Mouse (Mus musculus) left cerebral cortex, adult 9 months (tissue): ENCODE measurements at regions not wholly inside any gene's neighbourhood (a gene's known extent, or its start where the extent isn't known, plus 50 kb on each side); places are given as distances from the start of the nearest gene placed in this dataset.

Experiments
- DNase-seq, 2 experiments: peaks; one replicate each; pipeline ENCODE4 v3.0.0; 2022; ENCODE audit warnings: low spot score in 2 of 2

GRCm38 (mm10) chrX:167152611-167153010 is 56.5 kb downstream of the Tmsb4x start:
- DNase-seq: peak in 1 of 2 experiments; percentile 41

- DNase-seq: no peak
Observed at GRCm38 (mm10) chrX:167151341-167151740, 57.8 kb downstream of the Tmsb4x start.

GRCm38 (mm10) chrX:167149400-167149799 is 59.7 kb downstream of the Tmsb4x start:
- DNase-seq: peak in 1 of 2 experiments; percentile 21

GRCm38 (mm10) chrX:167146513-167147360 is 62.4 kb downstream of the Tmsb4x start:
- DNase-seq: peak in 1 of 2 experiments; percentile 65

- DNase-seq: no peak
Observed at GRCm38 (mm10) chrX:167145508-167146182, 63.5 kb downstream of the Tmsb4x start.

GRCm38 (mm10) chrX:167139110-167139509 is 70.0 kb downstream of the Tmsb4x start:
- no peak for DNase-seq

GRCm38 (mm10) chrX:167134250-167134649 is 74.9 kb downstream of the Tmsb4x start:
- DNase-seq: no peak

GRCm38 (mm10) chrX:167132989-167133395 is 76.1 kb downstream of the Tmsb4x start:
- no peak for DNase-seq

- no peak for DNase-seq
Observed at GRCm38 (mm10) chrX:167131317-167131716, 77.8 kb downstream of the Tmsb4x start.

GRCm38 (mm10) chrX:167130601-167131000 is 78.5 kb downstream of the Tmsb4x start:
- DNase-seq: no peak

- DNase-seq: no peak
Observed at GRCm38 (mm10) chrX:167119288-167119687, 89.8 kb downstream of the Tmsb4x start.

- DNase-seq: no peak
Observed at GRCm38 (mm10) chrX:167115096-167115495, 94.0 kb downstream of the Tmsb4x start.

GRCm38 (mm10) chrX:167111059-167111871 is 97.8 kb downstream of the Tmsb4x start:
- DNase-seq: no peak

GRCm38 (mm10) chrX:167108356-167108755 is 100.8 kb downstream of the Tmsb4x start:
- DNase-seq: no peak

- DNase-seq: no peak
Observed at GRCm38 (mm10) chrX:167107469-167107868, 101.6 kb downstream of the Tmsb4x start.

- DNase-seq: peak; percentile 31 to 36
Observed at GRCm38 (mm10) chrX:167105931-167106417, 103.1 kb downstream of the Tmsb4x start.

GRCm38 (mm10) chrX:167105354-167105753 is 103.8 kb downstream of the Tmsb4x start:
- DNase-seq: no peak

- DNase-seq: no peak
Observed at GRCm38 (mm10) chrX:167104247-167104621, 104.9 kb downstream of the Tmsb4x start.

GRCm38 (mm10) chrX:167103501-167104246 is 105.4 kb downstream of the Tmsb4x start:
- peak in 1 of 2 experiments; percentile 15 for DNase-seq

- no peak for DNase-seq
Observed at GRCm38 (mm10) chrX:167101929-167102328, 107.2 kb downstream of the Tmsb4x start.

- DNase-seq: no peak
Observed at GRCm38 (mm10) chrX:167099411-167099810, 109.7 kb downstream of the Tmsb4x start.
